Mouse (Mus musculus): ENCODE data around the gene 4921517D22Rik. TPM values are rescaled to one million over a fixed set of nuclear protein-coding genes. Genes with fewer than 3 reads are reported as not detected.
"Not testable (repeated sequence)": the region's sequence is repeated elsewhere in the genome, so short reads cannot be mapped to it uniquely, and the experiment has no call there.

The 4921517D22Rik gene
- not detected in 2 replicates for polyA plus RNA-seq (2015; fragmentation: Nextera tagmentation; extraction: Ambion mirVana)

GRCm38 (mm10) chr13:59694008-59694407 lies at the start of gene 4921517D22Rik:
Gene 4921517D22Rik, minus strand, starts transcription at chr13:59694108.
- 86% methylated on average over 3 of the region's 3 CpGs for WGBS
- Histone ChIP-seq H3K27me3 (no peaks in the 10 kb centered on the region), H3K4me3 (no peak within 1 kb of the TSS), H3K36me3 (no peaks in the 10 kb centered on the region), H3K4me1 (no peaks in the 10 kb centered on the region), H3K4me2 (replicated peaks) (no peak within 1 kb of the TSS), H3K9ac (no peak within 1 kb of the TSS), H3K9me3 (no peaks in the 10 kb centered on the region), H3K27ac (no peak within 1 kb of the TSS)
- ATAC-seq (ENCODE audit: low FRiP score, low read depth) = no peak

- Histone ChIP-seq H3K9ac (no peak overlapping the region), H3K27ac (no peak overlapping the region), H3K27me3 (no peaks in the 10 kb centered on the region), H3K4me1 (no peaks in the 10 kb centered on the region), H3K4me2 (replicated peaks) (no peak overlapping the region), H3K4me3 (no peak overlapping the region), H3K9me3 (no peaks in the 10 kb centered on the region), H3K36me3 (no peaks in the 10 kb centered on the region)
- WGBS = 80% methylated on average over 10 of the region's 10 CpGs
- no peak for ATAC-seq (ENCODE audit: low FRiP score, low read depth)
These were observed 47.8 kb upstream of the 4921517D22Rik start for GRCm38 (mm10) chr13:59741697-59742096.

GRCm38 (mm10) chr13:59741096-59741495 lies 47.2 kb upstream of the 4921517D22Rik start:
- ATAC-seq (ENCODE audit: low FRiP score, low read depth) = no peak
- H3K36me3 ChIP-seq = no peaks in the 10 kb centered on the region
- H3K4me1 ChIP-seq = no peaks in the 10 kb centered on the region
- no peak overlapping the region for H3K4me3 ChIP-seq
- WGBS = 93% methylated on average over 11 of the region's 11 CpGs
- no peaks in the 10 kb centered on the region for H3K27me3 ChIP-seq
- no peaks in the 10 kb centered on the region for H3K9me3 ChIP-seq
- H3K4me2 ChIP-seq (replicated peaks) = no peak overlapping the region
- H3K27ac ChIP-seq = no peak overlapping the region
- no peak overlapping the region for H3K9ac ChIP-seq

- H3K9me3 ChIP-seq = no peaks in the 10 kb centered on the region
- 90% methylated on average over 4 of the region's 4 CpGs for WGBS
- H3K9ac ChIP-seq = no peak overlapping the region
- H3K4me1 ChIP-seq = no peaks in the 10 kb centered on the region
- no peak overlapping the region for H3K4me2 ChIP-seq (replicated peaks)
- no peaks in the 10 kb centered on the region for H3K27me3 ChIP-seq
- H3K4me3 ChIP-seq = no peak overlapping the region
- no peaks in the 10 kb centered on the region for H3K36me3 ChIP-seq
- H3K27ac ChIP-seq = no peak overlapping the region
- ATAC-seq (ENCODE audit: low FRiP score, low read depth) = no peak
These were observed 45.5 kb upstream of the 4921517D22Rik start for GRCm38 (mm10) chr13:59739397-59739796.

GRCm38 (mm10) chr13:59738455-59738854 lies 44.5 kb upstream of the 4921517D22Rik start:
- Histone ChIP-seq H3K9ac (no peak overlapping the region), H3K4me1 (no peaks in the 10 kb centered on the region)
- no peak for ATAC-seq (ENCODE audit: low FRiP score, low read depth)

GRCm38 (mm10) chr13:59735190-59735589 lies 41.3 kb upstream of the 4921517D22Rik start:
- H3K27me3 ChIP-seq = no peaks in the 10 kb centered on the region
- H3K4me2 ChIP-seq (replicated peaks) = no peak overlapping the region
- no peaks in the 10 kb centered on the region for H3K9me3 ChIP-seq
- no peaks in the 10 kb centered on the region for H3K36me3 ChIP-seq
- no peak overlapping the region for H3K27ac ChIP-seq
- 27% methylated on average over 3 of the region's 3 CpGs for WGBS
- H3K4me1 ChIP-seq = no peaks in the 10 kb centered on the region
- no peak overlapping the region for H3K9ac ChIP-seq
- H3K4me3 ChIP-seq = no peak overlapping the region
- 0 out of 2 replicates have a peak, but pooled peaks have one; percentile 48 for ATAC-seq (ENCODE audit: low FRiP score, low read depth)

More at GRCm38 (mm10) chr13:59738455-59738854, 44.5 kb upstream of the 4921517D22Rik start:
- H3K4me2 ChIP-seq (replicated peaks) = no peak overlapping the region
- H3K4me3 ChIP-seq = no peak overlapping the region
- H3K9me3 ChIP-seq = no peaks in the 10 kb centered on the region
- no peak overlapping the region for H3K27ac ChIP-seq
- H3K36me3 ChIP-seq = no peaks in the 10 kb centered on the region
- whole genome bisulfite sequencing = 86% methylated on average over 2 of the region's 2 CpGs
- H3K27me3 ChIP-seq = no peaks in the 10 kb centered on the region

GRCm38 (mm10) chr13:59734347-59734746 lies 40.4 kb upstream of the 4921517D22Rik start:
- not testable (repeated sequence) for H3K27ac ChIP-seq; H3K4me3 ChIP-seq; H3K9me3 ChIP-seq; H3K27me3 ChIP-seq; H3K4me1 ChIP-seq; H3K36me3 ChIP-seq; H3K4me2 ChIP-seq (replicated peaks); H3K9ac ChIP-seq; ATAC-seq (ENCODE audit: low FRiP score, low read depth)
- 42% methylated on average over 6 of the region's 6 CpGs for WGBS

- WGBS = 92% methylated on average over 4 of the region's 4 CpGs
- H3K27ac ChIP-seq = no peak overlapping the region
- ATAC-seq (ENCODE audit: low FRiP score, low read depth) = no peak
These were observed 40.0 kb upstream of the 4921517D22Rik start for GRCm38 (mm10) chr13:59733936-59734335.

GRCm38 (mm10) chr13:59731652-59732051 lies 37.7 kb upstream of the 4921517D22Rik start, which contains the start of gene Spata31d1d:
Gene Spata31d1d, minus strand, starts transcription at chr13:59731752.
- Histone ChIP-seq H3K27me3 (0 out of 2 replicates have a peak, but pooled peaks cover 3% of the 10 kb centered on the region), H3K4me2 (replicated peaks) (no peak within 1 kb of the TSS), H3K27ac (no peak within 1 kb of the TSS), H3K36me3 (no peaks in the 10 kb centered on the region), H3K9me3 (no peaks in the 10 kb centered on the region), H3K4me3 (no peak within 1 kb of the TSS), H3K4me1 (0 out of 2 replicates have a peak, but pooled peaks cover 6% of the 10 kb centered on the region), H3K9ac (no peak within 1 kb of the TSS)
- ATAC-seq (ENCODE audit: low FRiP score, low read depth) = no peak
- 40% methylated on average over 7 of the region's 7 CpGs for WGBS

More at GRCm38 (mm10) chr13:59733936-59734335, 40.0 kb upstream of the 4921517D22Rik start:
- H3K9me3 ChIP-seq = no peaks in the 10 kb centered on the region
- no peaks in the 10 kb centered on the region for H3K36me3 ChIP-seq
- no peak overlapping the region for H3K9ac ChIP-seq
- H3K4me3 ChIP-seq = no peak overlapping the region
- H3K4me2 ChIP-seq (replicated peaks) = no peak overlapping the region
- 0 out of 2 replicates have a peak, but pooled peaks cover 3% of the 10 kb centered on the region for H3K27me3 ChIP-seq
- H3K4me1 ChIP-seq = no peaks in the 10 kb centered on the region

GRCm38 (mm10) chr13:59728378-59729093 lies 34.6 kb upstream of the 4921517D22Rik start:
- H3K36me3 ChIP-seq = no peaks in the 10 kb centered on the region

GRCm38 (mm10) chr13:59726139-59726867 lies 32.4 kb upstream of the 4921517D22Rik start:
- peaks cover 14% of the 10 kb centered on the region for H3K4me1 ChIP-seq
- H3K9ac ChIP-seq = peak overlapping the region; percentile 39; the same call in 1 of the 2 replicates
- H3K4me2 ChIP-seq (replicated peaks) = peak overlapping the region; percentile 57
- ATAC-seq (ENCODE audit: low FRiP score, low read depth) = no peak
- no peaks in the 10 kb centered on the region for H3K36me3 ChIP-seq
- H3K27ac ChIP-seq = no peak overlapping the region
- H3K4me3 ChIP-seq = peak overlapping the region; percentile 25
- H3K27me3 ChIP-seq = peaks cover 3% of the 10 kb centered on the region; the same call in 1 of the 2 replicates
- WGBS = 22% methylated on average over 29 of the region's 29 CpGs
- no peaks in the 10 kb centered on the region for H3K9me3 ChIP-seq

More at GRCm38 (mm10) chr13:59728378-59729093, 34.6 kb upstream of the 4921517D22Rik start:
- peak; percentile 83 for ATAC-seq (ENCODE audit: low FRiP score, low read depth)
- Histone ChIP-seq H3K4me3 (no peak overlapping the region), H3K9me3 (no peaks in the 10 kb centered on the region), H3K27ac (no peak overlapping the region), H3K4me2 (replicated peaks) (no peak overlapping the region), H3K27me3 (peaks cover 3% of the 10 kb centered on the region; the same call in 1 of the 2 replicates), H3K4me1 (peaks cover 14% of the 10 kb centered on the region), H3K9ac (no peak overlapping the region)
- WGBS = 35% methylated on average over 7 of the region's 7 CpGs

- H3K4me2 ChIP-seq (replicated peaks); H3K9ac ChIP-seq; H3K9me3 ChIP-seq; H3K27ac ChIP-seq; H3K4me3 ChIP-seq; H3K36me3 ChIP-seq; H3K27me3 ChIP-seq; ATAC-seq (ENCODE audit: low FRiP score, low read depth): not testable (repeated sequence)
- H3K4me1 ChIP-seq = peaks cover 18% of the 10 kb centered on the region
- WGBS = 78% methylated on average over 1 of the region's 1 CpGs
These were observed 28.2 kb upstream of the 4921517D22Rik start for GRCm38 (mm10) chr13:59722089-59722488.
